Mouse (Mus musculus) lung, adult 2 months (tissue): ENCODE results near the gene Scamp4.

Source experiments
- CTCF ChIP-seq: fragments of 200-500 bp; IDR thresholded peaks from 2 replicates; pipeline ENCODE4 v1.5.1; 2011; ENCODE audit warnings: mild to moderate bottlenecking, low read length, control low read depth; ENCODE audit not compliant: insufficient read depth
- POLR2A ChIP-seq: fragments of 200-500 bp; IDR thresholded peaks from 2 replicates; pipeline ENCODE4 v1.6.1; 2011; ENCODE audit warnings: low read depth, mild to moderate bottlenecking, control low read depth, low read length, borderline replicate concordance; ENCODE audit errors: extremely low read depth

DNA sequence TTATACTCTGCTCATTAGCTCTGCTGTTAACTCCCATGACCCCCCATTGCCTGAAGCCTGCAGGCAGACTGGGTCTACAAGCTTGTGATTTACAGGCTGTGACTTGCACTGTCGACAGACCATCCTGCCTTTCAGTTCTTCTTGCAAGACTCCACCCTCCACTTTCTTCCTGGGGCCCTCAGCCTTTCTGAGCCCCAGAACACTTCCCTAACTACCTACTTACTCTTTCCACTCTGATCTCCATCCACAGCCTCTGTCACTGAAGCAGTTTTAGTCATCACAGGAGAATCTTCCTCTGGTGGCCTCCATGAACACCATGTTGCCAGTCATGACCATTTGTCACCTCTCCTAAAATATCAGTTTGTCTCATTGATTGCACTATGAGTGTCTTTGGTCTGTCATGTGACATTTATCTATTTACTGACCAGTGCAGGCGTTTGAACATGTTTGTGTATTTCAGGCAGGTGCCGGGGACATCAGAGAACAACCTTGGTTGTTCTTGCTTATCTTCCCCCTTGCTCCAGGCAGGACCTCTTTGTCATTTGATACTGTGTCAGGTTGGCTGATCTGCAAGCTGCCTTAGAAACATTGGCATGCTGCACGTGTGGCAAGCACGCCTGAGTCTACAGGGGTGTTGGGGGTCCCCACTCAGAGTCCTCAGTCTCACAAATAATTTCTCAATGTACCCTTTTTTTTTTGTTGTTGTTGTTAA, 61.0 kb downstream of the Scamp4 start:
- TF ChIP-seq CTCF (no peak), POLR2A (no peak)
